Mouse (Mus musculus) spleen, embryonic (tissue): ENCODE measurements around the gene Cd72.

Experiments used
- CTCF ChIA-PET: fragments of 350-600 bp; sonication (Branson Sonifier 250); formaldehyde crosslinking; loops from one replicate; lab custom pipeline; 2022; lab: Charles Lee

Cd72 gene

DNA sequence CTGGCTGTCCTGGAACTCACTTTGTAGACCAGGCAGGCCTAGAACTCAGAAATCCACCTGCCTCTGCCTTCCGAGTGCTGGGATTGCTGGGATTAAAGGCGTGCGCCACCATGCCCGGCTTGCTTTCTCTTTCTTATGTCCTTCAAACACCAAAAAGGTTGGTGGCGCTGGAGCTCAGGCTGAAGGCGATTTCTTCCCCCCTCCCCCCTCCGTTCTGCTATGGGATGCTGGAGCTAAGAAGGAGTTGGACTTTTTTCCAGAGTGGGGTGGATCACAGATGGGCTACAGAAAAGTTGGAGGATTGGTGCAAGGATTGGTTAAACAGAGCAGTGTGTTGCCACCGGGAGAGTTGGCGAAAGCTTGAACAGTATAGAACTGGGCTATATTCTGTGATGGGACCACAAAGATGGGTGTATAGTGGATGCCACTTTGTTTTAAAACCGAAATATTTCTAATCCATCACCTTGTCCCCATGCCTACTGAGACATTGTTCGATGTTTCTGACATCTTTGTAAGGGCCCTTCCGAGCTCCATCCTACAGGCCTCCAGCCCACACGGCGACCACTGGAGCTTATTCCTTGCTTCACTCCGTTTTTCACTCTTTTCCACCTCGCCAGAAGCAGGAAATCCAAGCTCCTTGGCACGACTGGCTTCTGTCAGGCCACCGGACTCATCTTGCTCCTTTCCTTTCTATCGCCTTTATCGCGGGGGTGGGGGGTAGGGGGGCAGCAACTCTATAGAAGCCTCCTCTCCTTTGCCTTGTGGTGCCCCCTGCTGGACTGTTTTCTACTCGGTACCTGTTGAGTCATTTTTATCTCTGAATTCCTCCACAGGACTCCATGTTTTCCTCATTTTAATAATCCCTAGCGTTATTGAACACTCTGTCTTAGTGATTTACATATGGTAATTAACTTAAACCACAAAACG is 24.7 kb upstream of the Cd72 start:
- CTCF ChIA-PET, result interaction anchor here (0.6 to 1.1 kb wide), 10 partner anchors 10 to 178 kb away, joined by 3 to 19 read pairs (median 4); no protein-coding TSS in a partner anchor

DNA sequence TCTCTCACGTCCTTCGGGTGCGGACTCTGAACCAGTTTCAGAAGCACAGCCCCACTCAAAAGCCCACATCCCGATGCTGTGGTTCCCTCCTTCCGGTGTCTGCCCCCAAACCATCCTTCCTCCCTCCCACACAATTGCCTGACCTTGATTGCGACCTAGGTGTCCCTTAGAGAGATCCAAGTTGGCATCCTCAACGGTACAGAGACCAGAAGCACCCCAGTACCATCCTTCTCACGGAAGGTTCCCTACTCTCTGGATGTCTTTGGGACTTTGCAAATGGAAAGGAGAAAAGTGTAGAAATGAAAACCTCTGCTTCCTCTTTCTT is 24.1 kb upstream of the Cd72 start:
- CTCF ChIA-PET, result interaction anchor here (0.6 to 1.1 kb wide), 4 partner anchors 15 to 44 kb away, joined by 3 to 19 read pairs (median 3); no protein-coding TSS in a partner anchor

DNA sequence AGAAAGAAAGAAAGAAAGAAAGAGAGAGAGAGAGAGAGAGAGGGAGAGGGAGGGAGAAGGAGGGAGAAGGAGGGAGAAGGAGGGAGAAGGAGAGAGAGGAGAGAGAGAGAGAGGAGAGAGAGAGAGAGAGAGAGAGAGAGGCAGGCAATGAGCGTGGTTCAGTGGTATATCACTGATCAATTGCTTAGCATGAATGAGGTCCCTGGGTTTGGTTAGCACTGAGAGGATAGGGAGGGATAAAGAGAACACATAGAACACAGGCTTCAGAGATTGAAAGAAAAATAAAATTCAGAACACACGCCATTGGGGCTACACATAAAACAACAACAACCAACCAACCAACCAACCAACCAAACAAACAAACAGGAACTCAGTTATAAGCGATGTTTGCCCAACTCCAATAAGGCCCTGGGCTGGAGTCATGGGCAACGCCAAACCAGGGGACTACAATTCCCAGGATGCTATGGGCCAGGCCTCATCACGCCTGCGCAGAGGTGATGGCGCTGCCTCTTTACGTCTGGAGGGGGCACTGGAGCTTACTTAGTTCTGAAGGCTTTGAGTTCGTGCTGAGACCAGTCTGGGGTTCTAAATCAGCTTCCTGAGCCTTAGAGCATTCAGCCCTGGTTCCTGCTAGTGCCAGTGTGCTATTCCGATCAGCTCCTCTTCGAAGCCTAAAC is 23.6 kb upstream of the Cd72 start:
- CTCF ChIA-PET, result no interaction called here

DNA sequence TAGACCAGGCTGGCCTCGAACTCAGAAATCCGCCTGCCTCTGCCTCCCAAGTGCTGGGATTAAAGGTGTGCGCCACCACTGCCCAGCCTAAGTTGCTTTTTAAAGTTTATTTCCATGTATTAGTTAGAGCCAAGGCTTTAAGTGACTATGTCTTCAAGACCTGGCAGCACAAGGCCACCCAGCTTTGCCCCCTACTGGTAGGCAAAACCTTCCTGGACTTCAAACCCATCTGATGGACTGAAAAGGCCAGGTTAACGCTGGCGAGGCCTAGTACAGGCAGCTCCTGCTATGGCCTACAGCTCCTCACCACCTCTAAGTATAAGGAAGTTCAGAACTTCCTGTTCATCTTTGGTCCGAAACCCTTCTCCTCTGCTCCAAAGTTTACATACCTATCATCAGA is 22.2 kb upstream of the Cd72 start:
- CTCF ChIA-PET, result interaction anchor here (0.7 to 1.6 kb wide), 4 partner anchors 10 to 29 kb away, joined by 3 to 6 read pairs (median 4); no protein-coding TSS in a partner anchor

DNA sequence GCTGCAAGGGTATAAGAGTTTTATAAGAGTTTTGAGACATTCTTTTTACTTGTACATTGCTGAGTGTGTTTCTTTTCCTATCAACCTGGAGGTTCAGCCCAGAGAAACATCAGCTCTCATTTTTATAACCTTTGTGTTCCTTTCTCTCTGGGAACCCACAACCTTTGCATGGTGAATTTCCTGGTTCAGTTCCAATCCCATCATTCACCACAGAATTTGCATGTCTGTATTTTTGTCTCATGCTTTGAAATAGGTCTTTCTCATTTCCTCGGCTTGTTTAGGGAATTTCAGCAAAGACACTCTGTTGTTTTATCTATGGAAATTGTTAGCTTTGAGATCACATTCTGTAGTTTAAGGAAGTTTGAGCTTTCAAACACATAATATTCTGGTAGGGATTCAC is 19.2 kb upstream of the Cd72 start:
- CTCF ChIA-PET, result interaction anchor here (1.1 kb wide), 1 partner anchor 30 kb away, joined by 5 read pairs; no protein-coding TSS in a partner anchor

DNA sequence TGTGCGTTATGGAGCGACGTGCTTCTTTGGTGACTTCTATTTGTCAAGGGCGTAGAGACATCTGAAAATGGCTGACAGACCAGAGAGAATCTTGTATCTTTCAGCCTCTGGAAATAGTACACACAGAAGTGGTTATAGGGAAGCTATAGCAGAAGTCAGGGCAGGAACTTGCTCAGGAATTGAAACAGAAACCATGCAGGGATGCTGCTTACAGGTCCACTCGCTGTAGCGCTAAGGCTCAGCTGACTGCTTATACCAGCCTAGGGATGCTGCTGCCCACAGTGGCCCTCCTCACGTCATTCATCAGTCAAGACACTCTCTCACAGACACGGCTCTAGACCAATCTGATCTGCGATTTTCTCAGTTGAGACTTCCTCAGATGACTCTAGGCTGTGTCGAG is 15.9 kb upstream of the Cd72 start:
- CTCF ChIA-PET, result interaction anchor here (0.8 kb wide), 1 partner anchor 51 kb away, joined by 3 read pairs; no protein-coding TSS in a partner anchor

DNA sequence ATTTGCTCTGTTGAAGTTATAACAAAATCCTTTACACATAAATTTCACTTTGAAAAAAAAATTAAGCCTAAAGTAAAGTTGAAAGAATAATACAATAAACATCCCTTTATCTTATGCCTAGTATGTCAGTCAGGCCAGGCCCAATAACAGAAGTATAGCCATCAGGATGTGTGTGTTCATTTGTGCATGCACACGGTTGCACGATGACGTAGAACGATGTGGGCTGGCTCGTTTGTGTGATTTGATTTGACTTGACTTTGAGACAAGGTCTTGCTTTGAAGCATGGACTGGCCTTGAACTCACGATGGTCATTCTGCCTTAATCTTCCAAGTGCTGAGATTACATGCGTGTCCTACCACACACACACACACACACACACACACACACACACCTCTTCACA is 12.4 kb upstream of the Cd72 start:
- CTCF ChIA-PET, result interaction anchor here (0.6 to 1.0 kb wide), 5 partner anchors 10 to 217 kb away, joined by 3 to 12 read pairs (median 3); partner anchors contain the start of gene Cd72

DNA sequence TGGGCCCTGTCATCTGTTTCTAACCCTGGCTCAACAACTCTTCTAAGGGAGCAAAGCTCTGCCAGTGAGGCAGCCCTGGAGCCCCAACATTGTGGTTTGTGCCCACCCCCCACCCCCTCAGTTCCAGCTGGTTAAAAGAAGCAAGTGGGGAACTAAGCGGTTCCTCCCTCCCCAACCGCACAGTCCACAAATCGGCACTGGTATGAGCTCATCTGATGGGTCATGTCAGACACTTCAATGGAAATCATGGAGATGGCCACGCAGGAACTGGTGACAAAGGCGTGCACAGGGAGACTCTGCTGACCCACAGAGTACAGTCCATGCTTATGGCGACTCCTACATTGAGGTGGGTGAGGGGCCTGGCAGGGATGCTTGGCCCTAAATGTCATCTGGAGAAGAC is 11.5 kb upstream of the Cd72 start:
- CTCF ChIA-PET, result interaction anchor here (0.5 to 1.0 kb wide), 3 partner anchors 12 to 218 kb away, joined by 3 to 16 read pairs (median 6); partner anchors contain the start of gene Cd72

DNA sequence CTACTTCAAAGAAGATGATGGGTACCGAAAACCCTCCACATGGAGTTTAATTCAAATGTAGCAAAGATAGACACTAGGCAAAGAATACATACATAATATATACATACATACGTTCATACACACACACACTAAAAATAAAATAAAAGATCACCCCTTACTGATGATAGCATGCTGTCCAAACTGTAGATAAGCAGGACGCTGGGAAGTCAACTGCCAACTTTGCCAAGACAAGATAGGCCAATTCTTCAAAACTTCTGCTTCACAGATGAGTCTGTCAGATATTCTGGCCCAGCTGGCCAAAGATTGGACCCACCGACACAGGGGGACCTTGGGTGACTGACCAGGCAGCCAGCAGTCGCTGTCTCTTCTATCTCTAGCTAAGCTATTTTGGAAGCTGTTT is 8.7 kb upstream of the Cd72 start:
- CTCF ChIA-PET, result no interaction called here

DNA sequence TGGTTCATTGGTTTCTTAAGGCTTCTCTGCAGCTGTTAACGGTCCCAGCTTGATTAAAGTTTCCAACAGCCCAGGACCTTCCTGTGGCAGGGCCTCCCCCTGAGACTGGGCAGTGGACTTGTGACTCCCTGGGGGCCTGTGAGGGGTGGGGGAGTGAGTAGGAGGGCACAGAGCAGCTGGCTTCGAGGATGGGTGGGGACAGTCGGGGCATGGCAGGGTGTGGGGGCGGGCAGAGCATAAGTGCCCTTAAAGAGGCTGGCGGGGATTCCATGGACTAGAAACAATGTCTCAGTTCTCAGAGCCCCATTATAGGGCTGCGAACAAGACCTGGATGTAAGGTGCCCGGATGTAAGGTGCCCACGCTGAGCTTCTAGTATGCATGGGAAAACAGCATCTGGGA is 2.7 kb upstream of the Cd72 start:
- CTCF ChIA-PET, result interaction anchor here (0.6 to 1.2 kb wide), 3 partner anchors 11 to 26 kb away, joined by 3 to 4 read pairs (median 4); no protein-coding TSS in a partner anchor

DNA sequence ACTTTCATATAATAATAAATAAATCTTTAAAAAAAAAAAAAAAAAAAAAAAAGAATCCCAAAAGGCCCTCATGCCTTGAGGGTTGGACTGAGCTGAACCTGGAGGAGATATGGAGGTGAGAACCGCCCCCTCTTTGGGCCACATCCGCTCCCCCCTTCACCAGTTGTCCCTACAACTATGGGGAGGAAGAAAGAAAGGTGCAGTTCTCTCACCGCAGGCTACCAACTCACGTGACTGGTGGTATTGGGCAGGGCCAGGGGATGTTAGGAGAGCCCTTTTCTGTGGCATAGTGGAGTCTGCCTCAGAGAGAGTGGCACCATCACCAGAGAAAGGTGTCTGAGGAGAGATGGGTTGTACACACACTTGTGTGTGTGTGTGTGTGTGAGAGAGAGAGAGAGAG is 2.0 kb upstream of the Cd72 start:
- CTCF ChIA-PET, result interaction anchor here (0.6 to 0.7 kb wide), 3 partner anchors 9 to 25 kb away, joined by 3 to 8 read pairs (median 4); no protein-coding TSS in a partner anchor

DNA sequence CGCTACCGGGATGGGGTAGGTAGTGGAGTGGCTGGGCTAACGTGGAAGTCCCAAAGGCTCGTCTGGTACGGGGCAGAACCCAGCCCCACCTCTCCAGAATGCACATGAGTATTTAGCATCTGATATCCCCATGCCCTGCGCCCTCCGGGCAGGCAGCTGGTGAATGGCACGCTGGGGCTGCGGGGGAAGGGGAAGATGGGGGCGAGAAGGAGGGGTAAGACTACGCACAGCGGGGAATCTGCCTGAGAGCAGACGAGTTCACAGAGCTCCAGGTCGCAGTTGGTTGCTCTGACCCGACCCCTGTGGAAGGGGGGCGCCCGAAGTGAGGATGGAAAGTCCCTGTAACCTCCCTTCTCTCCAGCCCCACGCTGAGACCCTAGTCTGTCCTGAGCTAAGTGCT is 1.0 kb downstream of the Cd72 start:
- CTCF ChIA-PET, result interaction anchor here (1.0 to 1.7 kb wide), 4 partner anchors 10 to 26 kb away, joined by 3 to 6 read pairs (median 6); no protein-coding TSS in a partner anchor

DNA sequence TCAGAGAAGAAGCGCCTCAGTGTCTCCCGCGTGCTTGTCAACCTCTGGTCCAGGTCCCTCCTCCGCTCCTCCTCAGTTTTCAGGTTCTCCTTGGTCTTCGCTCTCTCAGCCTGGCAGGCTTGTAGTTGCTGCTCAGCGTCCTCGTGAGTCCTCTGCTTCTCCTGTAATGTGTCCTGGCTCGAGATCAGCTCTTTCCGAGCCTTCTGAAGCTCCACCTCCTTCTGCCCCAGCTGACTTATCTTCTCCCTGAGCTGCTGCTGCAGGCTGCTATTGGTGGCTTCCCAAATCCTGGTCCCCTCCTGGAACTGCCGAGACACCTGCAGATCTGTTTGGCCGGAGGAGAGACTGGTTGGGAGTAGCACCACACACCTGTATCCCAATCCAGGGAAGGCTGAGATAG is 2.1 kb downstream of the Cd72 start:
- CTCF ChIA-PET, result interaction anchor here (0.7 kb wide), 1 partner anchor 22 kb away, joined by 4 read pairs; no protein-coding TSS in a partner anchor

DNA sequence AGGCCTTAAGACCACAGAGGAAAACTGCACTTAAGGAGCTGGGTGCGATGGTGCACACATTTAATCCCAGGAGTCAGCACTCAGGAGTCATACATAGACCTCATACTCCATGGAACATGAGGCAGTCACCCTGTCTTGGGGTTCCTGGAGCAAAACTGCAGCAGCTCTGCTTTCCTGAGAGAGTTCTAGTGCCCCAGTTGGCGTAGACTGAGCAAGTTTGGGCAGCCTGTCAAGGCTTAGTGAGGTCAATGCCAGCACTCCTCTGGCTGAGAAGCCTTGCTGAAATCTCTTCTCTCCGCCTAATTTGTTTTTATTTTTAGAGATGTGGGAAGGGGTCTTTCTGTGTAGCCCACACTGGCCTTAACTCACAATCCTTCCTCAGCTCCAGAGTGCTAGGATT is 5.9 kb downstream of the Cd72 start:
- CTCF ChIA-PET, result no interaction called here

DNA sequence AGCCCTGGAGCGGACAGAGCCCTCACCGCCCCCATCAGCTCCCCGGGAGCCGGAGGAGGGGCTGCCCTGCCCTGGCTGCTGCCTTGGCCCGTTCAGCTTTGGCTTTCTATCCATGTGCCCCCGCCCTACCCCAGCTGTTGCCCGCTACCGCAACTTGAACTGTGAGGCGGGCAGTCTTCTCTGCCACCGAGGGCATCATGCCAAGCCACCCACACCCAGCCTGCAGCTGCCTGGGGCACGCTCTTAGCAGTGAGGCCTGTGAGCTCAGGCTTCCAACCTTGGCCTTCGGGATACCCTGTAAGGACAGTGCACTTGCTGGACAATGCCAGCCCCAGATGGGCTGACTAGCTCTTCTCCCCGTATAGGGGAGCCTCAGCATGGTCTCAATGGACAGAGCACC is 7.2 kb downstream of the Cd72 start:
- CTCF ChIA-PET, result interaction anchor here (0.6 to 1.5 kb wide), 3 partner anchors 9 to 29 kb away, joined by 3 to 8 read pairs (median 4); no protein-coding TSS in a partner anchor

DNA sequence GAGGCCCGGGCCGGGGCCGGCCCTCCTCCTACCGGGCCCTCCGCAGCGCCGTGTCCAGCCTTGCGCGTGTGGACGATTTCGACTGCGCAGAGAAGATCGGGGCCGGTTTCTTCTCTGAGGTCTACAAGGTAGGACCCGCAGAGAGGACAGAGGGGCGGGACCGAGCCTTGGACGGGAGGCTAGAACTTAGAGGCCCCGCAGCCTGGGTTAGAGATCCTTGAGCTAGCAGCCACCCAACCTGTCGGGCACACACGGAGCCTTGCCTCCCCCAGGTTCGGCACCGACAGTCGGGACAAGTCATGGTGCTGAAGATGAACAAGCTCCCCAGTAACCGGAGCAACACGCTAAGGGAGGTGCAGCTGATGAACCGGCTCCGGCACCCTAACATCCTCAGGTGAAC is 10.9 kb downstream of the Cd72 start:
- CTCF ChIA-PET, result interaction anchor here (0.9 to 1.1 kb wide), 3 partner anchors 10 to 30 kb away, joined by 3 to 5 read pairs (median 5); no protein-coding TSS in a partner anchor

DNA sequence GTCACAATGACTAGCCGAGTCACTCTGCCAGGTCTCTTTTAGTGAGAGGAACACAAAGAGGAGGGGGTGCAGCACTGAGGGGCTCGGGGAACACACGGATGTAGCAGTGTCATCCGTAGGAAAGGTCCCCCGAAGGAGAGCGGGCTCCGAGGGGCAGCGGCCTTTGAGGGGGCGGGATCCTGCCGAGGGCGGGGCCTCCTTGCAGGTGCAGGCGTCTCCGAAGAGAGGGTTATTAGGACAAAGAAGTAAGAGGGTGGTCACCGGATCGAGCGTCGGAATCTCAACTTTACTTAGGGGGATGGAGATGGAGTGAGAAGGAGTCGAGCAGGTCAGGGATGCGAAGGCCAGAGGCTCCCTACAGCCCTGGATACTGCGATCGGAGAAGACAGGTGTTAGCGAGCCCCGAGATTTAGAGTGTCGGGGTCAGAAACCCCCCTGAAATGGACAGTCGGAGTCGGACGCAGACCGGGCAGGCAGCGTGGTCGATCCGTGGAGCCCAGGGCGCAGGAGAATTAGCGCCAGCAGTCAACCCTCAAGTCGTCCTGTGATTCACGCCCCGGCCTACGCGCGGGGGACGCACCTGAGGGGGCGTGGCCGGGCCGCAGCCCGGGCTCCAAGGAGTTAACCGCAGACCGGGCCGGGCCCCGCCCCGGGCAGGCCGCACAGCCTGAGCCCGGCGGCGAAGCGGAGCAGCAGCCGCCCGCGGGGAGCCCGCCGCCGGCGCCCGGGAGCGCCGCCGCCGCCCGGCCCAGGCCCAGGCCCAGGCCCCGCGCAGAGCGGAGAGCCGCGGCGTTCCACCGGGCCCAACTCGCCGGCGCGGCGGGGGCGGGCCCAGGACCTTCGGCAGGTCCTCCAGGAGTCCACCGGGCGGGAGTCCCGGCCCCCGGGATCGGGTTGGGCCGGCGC is 11.7 kb downstream of the Cd72 start:
- CTCF ChIA-PET, result interaction anchor here (1.1 kb wide), 1 partner anchor 31 kb away, joined by 5 read pairs; no protein-coding TSS in a partner anchor

DNA sequence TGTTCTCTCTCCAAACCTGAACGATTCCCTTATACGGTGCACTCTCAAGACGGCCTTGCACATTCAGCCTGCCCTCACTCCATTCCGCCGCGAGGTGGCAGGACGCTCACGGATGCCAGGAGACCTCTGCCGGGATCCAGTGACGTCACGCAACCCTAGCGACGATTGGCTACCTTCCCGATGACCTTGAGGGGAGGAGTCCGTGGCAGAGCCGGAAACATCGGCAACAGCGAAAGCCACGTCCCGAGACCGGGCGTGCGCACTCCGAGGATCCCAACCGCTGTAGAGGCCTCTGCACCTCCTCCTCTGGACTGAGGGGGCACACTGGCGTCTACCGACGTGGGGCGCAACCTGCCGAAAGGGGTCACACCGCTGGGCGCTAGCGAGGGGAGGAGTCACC is 12.4 kb downstream of the Cd72 start:
- CTCF ChIA-PET, result interaction anchor here (1.0 kb wide), 1 partner anchor 33 kb away, joined by 3 read pairs; no protein-coding TSS in a partner anchor

DNA sequence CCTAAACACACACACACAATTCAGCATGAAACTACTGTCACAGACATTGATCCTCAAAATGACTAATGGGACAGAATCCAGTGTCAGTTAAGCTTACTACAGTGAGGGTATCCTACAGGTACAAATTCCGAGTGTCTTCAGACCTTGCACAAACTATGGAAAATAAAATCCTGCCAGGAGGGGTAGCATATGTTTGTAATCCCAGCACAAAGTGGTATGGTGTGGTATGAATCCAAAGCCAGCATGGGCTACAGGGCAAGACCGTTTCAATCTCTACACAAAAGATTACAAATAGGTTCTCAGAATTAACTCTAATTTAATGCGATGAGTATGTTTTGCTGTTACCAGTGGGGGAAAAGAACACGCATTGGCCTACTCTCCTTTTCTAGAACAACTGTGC is 12.8 kb downstream of the Cd72 start, which contains the start of gene Tesk1:
TSS of gene Tesk1 (plus strand) at position 301 of the 400 bp plus-strand sequence.
- CTCF ChIA-PET, result interaction anchor here (0.9 to 1.0 kb wide), 2 partner anchors 33 to 37 kb away, joined by 3 read pairs; no protein-coding TSS in a partner anchor

DNA sequence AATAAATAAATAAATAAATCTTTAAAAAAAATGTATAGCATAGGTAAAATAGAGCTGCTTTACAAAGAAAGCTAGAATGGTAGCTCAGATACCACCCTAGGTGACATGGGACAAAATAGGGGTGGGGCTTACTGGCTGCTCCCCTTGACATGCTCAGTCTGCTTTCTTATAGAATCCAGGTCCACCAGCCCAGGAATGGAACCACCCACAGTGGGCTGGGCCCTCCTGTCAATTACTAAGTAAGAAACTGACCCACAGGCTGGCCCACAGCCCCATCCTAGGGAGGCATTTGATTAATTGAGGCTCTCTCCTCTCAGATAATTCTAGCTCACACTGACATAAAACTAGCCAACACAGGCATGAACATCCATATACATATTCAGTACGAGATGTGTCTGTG is 21.6 kb downstream of the Cd72 start:
- CTCF ChIA-PET, result interaction anchor here (0.6 to 1.5 kb wide), 3 partner anchors 48 to 167 kb away, joined by 3 to 7 read pairs (median 3); no protein-coding TSS in a partner anchor
